Comparison of ENCODE assay signal across 22 mouse cellular contexts in the genomic region with DNA sequence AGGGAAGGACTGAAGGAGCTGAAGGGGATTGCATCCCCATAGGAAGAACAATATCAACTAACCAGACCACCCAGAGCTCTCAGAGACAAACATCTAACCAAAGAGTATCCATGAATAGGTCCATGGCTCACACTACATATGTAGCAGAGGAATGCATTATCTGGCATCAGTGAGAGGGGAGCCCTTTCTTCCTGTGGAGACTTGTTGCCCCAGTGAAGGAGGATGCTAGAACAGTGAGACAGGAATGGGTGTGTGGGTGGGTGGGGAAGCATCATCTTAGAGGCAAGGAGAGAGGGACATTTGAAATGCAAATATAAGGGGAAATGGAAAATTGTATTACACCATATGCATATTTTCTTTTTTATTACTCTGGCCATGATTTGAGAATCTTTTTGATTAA.
A peak's percentile ranks its signal among the peaks of the same experiment; 100 is the strongest.
DNase-seq lines count a peak whose midpoint lies in the region; ATAC-seq lines count a peak whose summit lies in the region.
"Had no signal": no experiment of that assay in that cellular context is flagged by ENCODE, and none has a peak within 500 bp of the region (broad histone marks: within the 10 kb centered on the region; RNA-seq: fewer than 3 reads in every experiment).

No protein-coding gene starts in this region.

- no peaks in the 10 kb centered on the region for H3K9me3 ChIP-seq in hindbrain, embryonic 10.5 days
- H3K9me3 ChIP-seq: G1E had no signal

- ATAC-seq in frontal cortex, adult (ENCODE audit: low TSS enrichment) = peak; percentile 80
- ATAC-seq: activated CD4-positive, CD25-positive, alpha-beta regulatory T cell, adult 4 months; CD4-positive, CD25-positive, alpha-beta regulatory T cell, adult 4 months; Patski had no signal

- intact Hi-C loops in heart, postnatal 25 days (cut with DNase I) = no loop called here

- no peaks in the 10 kb centered on the region for H3K36me3 ChIP-seq in hindbrain, embryonic 10.5 days
- H3K36me3 ChIP-seq: G1E had no signal

- no peaks in the 10 kb centered on the region for H3K4me1 ChIP-seq in hindbrain, embryonic 10.5 days (replicated peaks)

- DNase-seq in frontal cortex, postnatal 25 days (ENCODE audit: low spot score in 2 of 2) = no peak
- DNase-seq in heart, adult 11 months = peak; percentile 66
- no peak for DNase-seq in heart, postnatal 25 days (ENCODE audit: low spot score)
- DNase-seq in brain, adult 2 months (ENCODE audit: low read depth, low spot score) = peak; percentile 28
- no peak for DNase-seq in hindbrain, embryonic 10.5 days (ENCODE audit: low spot score)
- DNase-seq: adrenal gland, adult 2 months; adrenal gland, adult 8-10 months; adrenal gland, postnatal 10 days; adrenal gland, postnatal 14 days; adrenal gland, postnatal 25 days; adrenal gland, postnatal 36 days; B cell, adult 2 months; cerebellum, adult 11 months; cerebellum, adult 11-12 months; cerebellum, adult 18-20 months; cerebellum, adult 2 months had no signal

- no peaks in the 10 kb centered on the region for H3K27me3 ChIP-seq in hindbrain, embryonic 10.5 days (ENCODE audit: insufficient read depth, poor library complexity, severe bottlenecking)
- H3K27me3 ChIP-seq: CH12.LX had no signal

- no peak overlapping the region for H3K27ac ChIP-seq in hindbrain, embryonic 10.5 days

- no peak overlapping the region for H3K4me3 ChIP-seq in hindbrain, embryonic 10.5 days

Comparison
In these comparisons a context has a peak if more than half of its experiments do, and no peak if none do; other contexts are left out.
1. DNase-seq: peak in heart, adult 11 months (single experiment) and brain, adult 2 months (single experiment); none in frontal cortex, postnatal 25 days (0 of 2), heart, postnatal 25 days (single experiment) and hindbrain, embryonic 10.5 days (single experiment).